Mouse (Mus musculus): Measurements from ENCODE around the gene Gch1. TPM values are rescaled to one million over a fixed set of nuclear protein-coding genes. Genes with fewer than 3 reads are reported as not detected.

Gene Gch1
- 91.7 TPM for polyA plus RNA-seq (2017; shearing (Covaris generic))

DNA sequence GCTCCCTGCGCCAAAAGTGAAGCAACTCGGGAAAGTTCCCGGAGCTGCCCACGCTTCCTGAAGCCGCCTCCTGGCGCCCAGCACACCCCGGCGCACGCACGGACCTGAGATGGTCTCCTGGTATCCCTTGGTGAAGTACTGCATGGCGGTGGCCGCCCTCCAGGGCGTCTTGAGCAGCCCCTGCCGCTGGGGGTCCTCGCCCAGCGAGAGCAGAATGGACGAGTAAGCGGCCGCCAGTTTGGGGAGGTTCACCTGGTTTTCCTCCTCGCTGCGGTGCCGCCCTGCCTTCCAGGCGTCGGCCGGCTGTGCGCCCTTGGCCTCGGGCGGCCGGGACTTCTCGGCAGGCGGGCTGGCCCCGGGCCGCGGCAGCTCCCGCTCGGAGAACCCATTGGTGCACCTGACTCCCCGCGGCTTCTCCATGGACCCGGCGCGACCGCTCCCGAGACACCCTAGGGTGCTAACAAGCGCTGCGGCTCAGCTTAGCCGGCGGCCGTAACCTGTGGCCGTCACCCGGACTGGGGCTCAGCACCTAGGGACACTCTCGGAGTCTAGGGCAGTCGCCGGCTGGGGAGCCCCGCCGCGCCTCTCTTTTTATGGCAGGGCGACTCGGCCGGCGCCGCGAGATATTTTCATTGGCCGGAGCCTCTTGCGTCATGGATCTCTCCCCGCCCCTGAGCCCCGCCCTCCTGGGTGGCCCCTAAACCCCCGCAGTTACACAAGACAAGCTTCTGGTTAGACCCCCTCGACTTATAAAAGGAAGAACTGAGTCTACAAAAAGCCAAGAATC, at the start of gene Gch1:
Gch1 (minus strand) TSS at position 566 of the 787 bp plus-strand sequence.

Other genes with a start within 250 kb of the Gch1 start
- gene Wdhd1, start 87.4 kb upstream of the Gch1 start, polyA plus RNA-seq (2017; shearing (Covaris generic)): 16.1 TPM
- gene Socs4, start 87.5 kb upstream of the Gch1 start, polyA plus RNA-seq (2017; shearing (Covaris generic)): 29.7 TPM
- gene Mapk1ip1l, start 108.9 kb upstream of the Gch1 start, polyA plus RNA-seq (2017; shearing (Covaris generic)): 80.0 TPM
- not detected for gene Lgals3, start 178.3 kb upstream of the Gch1 start, polyA plus RNA-seq (2017; shearing (Covaris generic))
- gene Dlgap5, start 229.0 kb upstream of the Gch1 start, polyA plus RNA-seq (2017; shearing (Covaris generic)): 3.5 TPM